19 mouse cellular contexts compared by ENCODE assay signal in genomic region chr3:88486887-88487286, GRCm38 (mm10).
"Had no signal": no experiment of that assay in that cellular context is flagged by ENCODE, and none has a peak within 500 bp of the region (broad histone marks: within the 10 kb centered on the region; RNA-seq: fewer than 3 reads in every experiment).

No protein-coding gene starts in this region.

- DNase-seq: lung, adult 2 months; lung, postnatal 10 days; lung, postnatal 4 days; midbrain, embryonic 14.5 days; retina, postnatal 1 day; right cerebral cortex, adult 18-20 months; right cerebral cortex, postnatal 25 days; right cerebral cortex, postnatal 4 days; spleen, adult 18-20 months; thymus, adult 18-20 months; thymus, postnatal 14 days; thymus, postnatal 36 days had no signal

- H3K9me3 ChIP-seq: lung, embryonic 15.5 days; midbrain, embryonic 10.5 days; midbrain, embryonic 12.5 days; neural tube, embryonic 13.5 days; neural tube, embryonic 15.5 days had no signal

- H3K36me3 ChIP-seq: midbrain, embryonic 10.5 days; midbrain, embryonic 12.5 days had no signal

- H3K4me3 ChIP-seq: lung, embryonic 15.5 days; midbrain, embryonic 10.5 days; midbrain, embryonic 12.5 days; myocyte; neural tube, embryonic 13.5 days; neural tube, embryonic 15.5 days had no signal

- ATAC-seq: midbrain, embryonic 16.5 days had no signal

- H3K9ac ChIP-seq: lung, embryonic 15.5 days; midbrain, embryonic 12.5 days; neural tube, embryonic 13.5 days; neural tube, embryonic 15.5 days had no signal

- H3K27ac ChIP-seq: lung, embryonic 15.5 days; midbrain, embryonic 10.5 days; midbrain, embryonic 12.5 days; neural tube, embryonic 13.5 days; neural tube, embryonic 15.5 days had no signal

- H3K4me2 ChIP-seq: lung, embryonic 15.5 days; midbrain, embryonic 12.5 days; neural tube, embryonic 13.5 days; neural tube, embryonic 15.5 days had no signal
